Mouse (Mus musculus) adrenal gland, adult 8-10 months (tissue): Measurements from ENCODE around the gene Mlxip. TPM values are rescaled to one million over a fixed set of nuclear protein-coding genes. Genes with fewer than 3 reads are reported as not detected.
A peak's percentile ranks its signal among the peaks of the same experiment; 100 is the strongest.

Source experiments
- DNase-seq: peaks from one replicate; pipeline ENCODE4 v3.0.0; 2022
- total RNA-seq, 4 experiments: library from RNA; stranded (reverse); gene quantifications; 2 replicates each; pipeline ENCODE4 v1.2.4; 2022

The Mlxip gene
- total RNA-seq, 4 experiments from 2014 or later = 21.6 to 32.8 (median 27.1) TPM

- no peak for DNase-seq
These were observed 11.9 kb upstream of the Mlxip start for GRCm38 (mm10) chr5:123382686-123383085.

GRCm38 (mm10) chr5:123388452-123388851 is 6.1 kb upstream of the Mlxip start:
- DNase-seq = no peak

- DNase-seq = no peak
These were observed 3.8 kb upstream of the Mlxip start for GRCm38 (mm10) chr5:123390536-123391441.

- DNase-seq = no peak
These were observed 3.2 kb upstream of the Mlxip start for GRCm38 (mm10) chr5:123391442-123391809.

- no peak for DNase-seq
These were observed 754 bp upstream of the Mlxip start for GRCm38 (mm10) chr5:123393786-123394302.

GRCm38 (mm10) chr5:123394957-123395881 is 621 bp downstream of the Mlxip start:
- DNase-seq = no peak

- DNase-seq = no peak
These were observed 2.4 kb downstream of the Mlxip start for GRCm38 (mm10) chr5:123396901-123397464.

- DNase-seq = no peak
These were observed 3.2 kb downstream of the Mlxip start for GRCm38 (mm10) chr5:123397786-123398185.

- DNase-seq = no peak
These were observed 4.4 kb downstream of the Mlxip start for GRCm38 (mm10) chr5:123398856-123399498.

- DNase-seq = no peak
These were observed 9.9 kb downstream of the Mlxip start for GRCm38 (mm10) chr5:123404480-123404879.

GRCm38 (mm10) chr5:123406952-123407351 is 12.4 kb downstream of the Mlxip start:
- no peak for DNase-seq

GRCm38 (mm10) chr5:123408176-123408575 is 13.6 kb downstream of the Mlxip start:
- DNase-seq = no peak

- DNase-seq = no peak
These were observed 17.6 kb downstream of the Mlxip start for GRCm38 (mm10) chr5:123412193-123412592.

GRCm38 (mm10) chr5:123413866-123414363 is 19.3 kb downstream of the Mlxip start:
- DNase-seq = no peak

GRCm38 (mm10) chr5:123416149-123416548 is 21.6 kb downstream of the Mlxip start:
- no peak for DNase-seq

- DNase-seq = no peak
These were observed 22.2 kb downstream of the Mlxip start for GRCm38 (mm10) chr5:123416566-123417518.

GRCm38 (mm10) chr5:123423885-123424284 is 29.3 kb downstream of the Mlxip start:
- DNase-seq = no peak

- DNase-seq = no peak
These were observed 33.0 kb downstream of the Mlxip start for GRCm38 (mm10) chr5:123427556-123427955.

- DNase-seq = peak; percentile 64
These were observed 37.1 kb downstream of the Mlxip start for GRCm38 (mm10) chr5:123431524-123432304.
